Mouse (Mus musculus) CD8-positive naive resting alpha-beta T cell, adult 2 months (primary cell): ENCODE data around the gene Foxp1.

Source experiments
- DNase-seq, 2 experiments: peaks; one replicate each; pipeline ENCODE4 v3.0.0; 2022; ENCODE audit warnings: low read depth in 2 of 2, low spot score in 2 of 2

The Foxp1 gene

GRCm38 (mm10) chr6:99159452-99160347 lies 362.8 kb downstream of the Foxp1 start:
- DNase-seq: no peak

GRCm38 (mm10) chr6:99153682-99154081 lies 368.8 kb downstream of the Foxp1 start:
- no peak for DNase-seq

- no peak for DNase-seq
Observed at GRCm38 (mm10) chr6:99146400-99146905, 376.1 kb downstream of the Foxp1 start.

- DNase-seq: no peak
Observed at GRCm38 (mm10) chr6:99145033-99145432, 377.5 kb downstream of the Foxp1 start.

- no peak for DNase-seq
Observed at GRCm38 (mm10) chr6:99143756-99144036, 378.8 kb downstream of the Foxp1 start.

- DNase-seq: no peak
Observed at GRCm38 (mm10) chr6:99142900-99143755, 379.4 kb downstream of the Foxp1 start.

- no peak for DNase-seq
Observed at GRCm38 (mm10) chr6:99138041-99138440, 384.5 kb downstream of the Foxp1 start.

GRCm38 (mm10) chr6:99137071-99137470 lies 385.4 kb downstream of the Foxp1 start:
- DNase-seq: no peak

- DNase-seq: no peak
Observed at GRCm38 (mm10) chr6:99135938-99136729, 386.4 kb downstream of the Foxp1 start.

- DNase-seq: no peak
Observed at GRCm38 (mm10) chr6:99131815-99132214, 390.7 kb downstream of the Foxp1 start.

GRCm38 (mm10) chr6:99130758-99131410 lies 391.6 kb downstream of the Foxp1 start:
- DNase-seq: no peak

GRCm38 (mm10) chr6:99126717-99127116 lies 395.8 kb downstream of the Foxp1 start:
- peak in 1 of 2 experiments; percentile 16 for DNase-seq

GRCm38 (mm10) chr6:99120776-99121766 lies 401.4 kb downstream of the Foxp1 start:
- DNase-seq: no peak

GRCm38 (mm10) chr6:99118534-99118933 lies 404.0 kb downstream of the Foxp1 start:
- no peak for DNase-seq

- DNase-seq: no peak
Observed at GRCm38 (mm10) chr6:99117411-99117810, 405.1 kb downstream of the Foxp1 start.

- DNase-seq: no peak
Observed at GRCm38 (mm10) chr6:99111856-99112255, 410.7 kb downstream of the Foxp1 start.

GRCm38 (mm10) chr6:99108417-99108816 lies 414.1 kb downstream of the Foxp1 start:
- DNase-seq: no peak

GRCm38 (mm10) chr6:99107674-99108073 lies 414.8 kb downstream of the Foxp1 start:
- no peak for DNase-seq

GRCm38 (mm10) chr6:99107081-99107482 lies 415.4 kb downstream of the Foxp1 start:
- no peak for DNase-seq
